14 mouse cellular contexts compared by ENCODE assay signal in genomic region chr2:4302119-4302518, GRCm38 (mm10).
DNase-seq lines count a peak whose midpoint lies in the region; ATAC-seq and TF ChIP-seq lines count a peak whose summit lies in the region.
"Had no signal": no experiment of that assay in that cellular context is flagged by ENCODE, and none has a peak within 500 bp of the region (broad histone marks: within the 10 kb centered on the region; RNA-seq: fewer than 3 reads in every experiment).

No protein-coding gene starts in this region.

- H3K4me3 ChIP-seq in kidney, embryonic 16.5 days (ENCODE audit: low read length): no peak overlapping the region
- H3K4me3 ChIP-seq in embryonic facial prominence, embryonic 11.5 days (ENCODE audit: low read depth, low read length): peak overlapping the region; percentile 48
- peak overlapping the region; percentile 72 for H3K4me3 ChIP-seq in embryonic fibroblast, embryonic 13.5 days (ENCODE audit: insufficient read depth, low read length)
- H3K4me3 ChIP-seq in limb, embryonic 12.5 days (replicated peaks): peak overlapping the region; percentile 48
- H3K4me3 ChIP-seq: liver, embryonic 13.5 days; megakaryocyte, embryonic 14.5 days had no signal

- H3K9me3 ChIP-seq in kidney, embryonic 16.5 days (ENCODE audit: low read length): no peaks in the 10 kb centered on the region
- no peaks in the 10 kb centered on the region for H3K9me3 ChIP-seq in embryonic facial prominence, embryonic 11.5 days (replicated peaks; ENCODE audit: control insufficient read depth, low read length)
- no peaks in the 10 kb centered on the region for H3K9me3 ChIP-seq in limb, embryonic 12.5 days
- H3K9me3 ChIP-seq: liver, embryonic 13.5 days; megakaryocyte, embryonic 14.5 days had no signal

- H3K27ac ChIP-seq in kidney, embryonic 16.5 days (ENCODE audit: low read length): no peak overlapping the region; the same call in 1 of the 2 replicates
- peak overlapping the region; percentile 93; the same call in 1 of the 2 replicates for H3K27ac ChIP-seq in embryonic facial prominence, embryonic 11.5 days (replicated peaks; ENCODE audit: low read depth, low read length)
- peak overlapping the region; percentile 95; the same call in 1 of the 2 replicates for H3K27ac ChIP-seq in embryonic fibroblast, embryonic 13.5 days (ENCODE audit: insufficient read depth, low read length)
- H3K27ac ChIP-seq in limb, embryonic 12.5 days: peak overlapping the region; percentile 95
- H3K27ac ChIP-seq: liver, embryonic 13.5 days had no signal

- H3K4me1 ChIP-seq in kidney, embryonic 16.5 days (ENCODE audit: insufficient read depth, low read length): peaks cover 37% of the 10 kb centered on the region
- H3K4me1 ChIP-seq in embryonic facial prominence, embryonic 11.5 days (ENCODE audit: control insufficient read depth, insufficient read depth, low read length): no peaks in the 10 kb centered on the region
- H3K4me1 ChIP-seq in embryonic fibroblast, embryonic 13.5 days (ENCODE audit: control insufficient read depth, insufficient read depth, low read length): peaks cover 17% of the 10 kb centered on the region
- peaks cover 55% of the 10 kb centered on the region for H3K4me1 ChIP-seq in limb, embryonic 12.5 days (replicated peaks)
- H3K4me1 ChIP-seq: liver, embryonic 13.5 days had no signal

- ATAC-seq in kidney, embryonic 16.5 days (ENCODE audit: low FRiP score, low TSS enrichment): no peak
- ATAC-seq in embryonic facial prominence, embryonic 11.5 days (replicated peaks; ENCODE audit: insufficient number of reproducible peaks, low FRiP score, low TSS enrichment, low read depth): no peak
- no peak for ATAC-seq in limb, embryonic 12.5 days (ENCODE audit: insufficient number of reproducible peaks, insufficient read depth, low FRiP score, low TSS enrichment, low read depth)
- ATAC-seq in erythroid progenitor cell, adult 5-6 weeks (replicated peaks; ENCODE audit: low FRiP score, poor library complexity, severe bottlenecking): no peak
- ATAC-seq: activated CD4-positive, CD25-positive, alpha-beta regulatory T cell, adult 4 months had no signal

- H3K9ac ChIP-seq in kidney, embryonic 16.5 days (replicated peaks; ENCODE audit: low read length): no peak overlapping the region
- H3K9ac ChIP-seq in embryonic facial prominence, embryonic 11.5 days (replicated peaks; ENCODE audit: low read length): no peak overlapping the region
- no peak overlapping the region; the same call in 1 of the 2 replicates for H3K9ac ChIP-seq in limb, embryonic 12.5 days (replicated peaks)
- H3K9ac ChIP-seq: liver, embryonic 13.5 days had no signal

- no peak for TF ChIP-seq POLR2A in embryonic fibroblast, embryonic 13.5 days (IDR thresholded peaks at IDR 0.05; ENCODE audit: low read depth, low read length)

- no peaks in the 10 kb centered on the region for H3K36me3 ChIP-seq in kidney, embryonic 16.5 days (ENCODE audit: insufficient read depth, low read length)
- no peaks in the 10 kb centered on the region for H3K36me3 ChIP-seq in embryonic facial prominence, embryonic 11.5 days (replicated peaks; ENCODE audit: control insufficient read depth, insufficient read depth, low read depth, low read length)
- peaks cover 1% of the 10 kb centered on the region; the same call in 1 of the 2 replicates for H3K36me3 ChIP-seq in limb, embryonic 12.5 days
- H3K36me3 ChIP-seq: liver, embryonic 13.5 days had no signal

- DNase-seq in kidney, adult 11 months: no peak
- DNase-seq in embryonic facial prominence, embryonic 11.5 days (ENCODE audit: low spot score): no peak
- DNase-seq in gastrocnemius, postnatal 10 days: no peak
- DNase-seq: cerebellum, postnatal 10 days; gastrocnemius, postnatal 14 days; kidney, adult 2 months; layer of hippocampus, postnatal 36 days; liver, embryonic 13.5 days had no signal

- peak overlapping the region; percentile 71 for H3K4me2 ChIP-seq in kidney, embryonic 16.5 days (replicated peaks; ENCODE audit: low read depth, low read length)
- peak overlapping the region; percentile 45 for H3K4me2 ChIP-seq in embryonic facial prominence, embryonic 11.5 days (ENCODE audit: low read depth, low read length)
- H3K4me2 ChIP-seq in limb, embryonic 12.5 days: peak overlapping the region; percentile 69

- H3K27me3 ChIP-seq in kidney, embryonic 16.5 days (ENCODE audit: insufficient read depth, low read length): no peaks in the 10 kb centered on the region
- H3K27me3 ChIP-seq in embryonic facial prominence, embryonic 11.5 days (ENCODE audit: control insufficient read depth, insufficient read depth, low read length): no peaks in the 10 kb centered on the region
- no peaks in the 10 kb centered on the region for H3K27me3 ChIP-seq in limb, embryonic 12.5 days

- 74% methylated on average over 3 of the region's 3 CpGs for WGBS in kidney, embryonic 16.5 days
- WGBS in embryonic facial prominence, embryonic 11.5 days: 77% methylated on average over 3 of the region's 3 CpGs
- 72% methylated on average over 3 of the region's 3 CpGs for WGBS in limb, embryonic 12.5 days

- TF ChIP-seq CTCF in embryonic fibroblast, embryonic 13.5 days (IDR thresholded peaks at IDR 0.05; ENCODE audit: borderline replicate concordance, insufficient read depth, low read length): no peak
